Mouse (Mus musculus) c-Kit-negative CD71-positive TER-119-positive erythroid progenitor cells, embryonic 14.5 days (primary cell): ENCODE data around the gene Zswim3.
"Not testable (repeated sequence)": the region's sequence is repeated elsewhere in the genome, so short reads cannot be mapped to it uniquely, and the experiment has no call there.

Experiments used
- DNase-seq: peaks from one replicate; pipeline ENCODE4 v3.0.0-alpha.2; 2013; ENCODE audit warnings: low read depth, low spot score

Zswim3 gene

DNA sequence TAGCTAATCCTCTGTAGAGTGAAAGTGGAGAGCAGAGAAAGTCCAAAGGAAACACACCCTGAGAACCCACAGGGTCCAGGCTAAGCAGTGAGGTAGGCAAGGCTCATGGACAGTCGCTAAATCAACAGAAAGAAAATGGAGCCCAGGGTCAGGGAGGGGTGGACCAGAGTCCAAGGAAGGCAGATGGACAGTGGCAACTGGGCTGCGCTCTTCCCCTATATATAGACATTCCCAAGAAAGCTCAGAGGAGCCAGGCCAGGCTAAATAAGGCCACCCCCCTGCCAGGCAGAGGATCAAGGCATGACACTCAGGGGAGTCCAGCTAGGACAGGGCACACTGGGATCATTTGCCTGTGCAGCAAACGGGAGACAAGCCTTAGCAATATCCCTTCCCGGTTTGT, 23.0 kb upstream of the Zswim3 start:
- no peak for DNase-seq

DNA sequence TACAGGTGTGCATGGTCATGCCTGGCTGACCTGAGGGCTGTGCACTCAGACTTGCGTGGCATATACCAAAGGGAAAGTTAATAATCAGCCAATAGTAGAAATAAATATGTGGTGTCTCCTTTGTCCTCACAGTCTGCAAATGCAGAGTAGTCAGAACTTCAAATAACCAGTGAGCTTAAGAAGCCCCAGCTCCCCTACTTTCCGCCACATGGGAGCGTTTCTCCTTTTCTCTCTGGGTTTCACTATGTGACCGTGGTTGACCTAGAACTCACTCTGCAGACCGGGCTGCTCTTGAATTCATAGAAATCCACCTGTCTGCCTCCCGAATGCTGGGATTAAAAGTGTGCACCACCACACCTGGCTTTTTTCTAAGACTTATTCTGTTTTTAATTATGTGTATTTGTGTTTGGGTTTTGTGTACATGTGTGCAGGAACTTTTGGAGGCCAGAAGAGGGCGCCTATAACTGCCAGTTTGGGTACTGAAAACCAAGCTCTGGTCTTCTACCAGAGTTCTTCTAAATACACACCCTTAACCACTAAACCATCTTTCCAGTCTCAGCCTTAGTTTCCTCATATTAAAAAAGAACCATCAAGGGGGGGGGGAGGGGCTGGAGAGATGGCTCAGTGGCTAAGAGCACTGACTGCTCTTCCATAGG, 20.8 kb upstream of the Zswim3 start:
- DNase-seq = no peak

DNA sequence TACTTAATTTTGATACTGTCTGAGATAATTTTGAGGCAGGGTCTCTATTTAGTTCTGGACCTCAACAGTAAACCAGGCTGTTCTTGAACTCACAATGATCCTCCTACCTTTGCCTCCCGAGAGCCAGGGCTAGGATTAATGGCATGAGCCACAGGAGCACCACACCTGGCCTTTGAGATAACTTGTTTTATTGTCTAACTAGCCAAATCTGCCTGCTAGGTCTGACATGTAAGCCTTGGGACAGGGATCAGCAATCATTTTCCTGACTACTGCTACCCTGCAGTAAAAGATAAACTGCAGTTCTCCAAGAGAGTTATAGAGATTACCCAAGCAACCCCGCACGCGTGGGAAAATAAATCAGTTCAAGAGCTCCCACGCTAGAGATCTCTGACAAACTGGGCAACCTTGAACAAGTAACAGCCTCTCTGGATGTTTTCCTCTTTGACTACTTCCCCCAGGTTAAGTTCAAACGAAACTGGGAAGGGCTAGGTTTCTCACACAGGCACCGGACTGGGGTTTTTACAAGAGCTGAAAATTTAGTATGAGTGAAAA, 20.0 kb upstream of the Zswim3 start:
- no peak for DNase-seq

DNA sequence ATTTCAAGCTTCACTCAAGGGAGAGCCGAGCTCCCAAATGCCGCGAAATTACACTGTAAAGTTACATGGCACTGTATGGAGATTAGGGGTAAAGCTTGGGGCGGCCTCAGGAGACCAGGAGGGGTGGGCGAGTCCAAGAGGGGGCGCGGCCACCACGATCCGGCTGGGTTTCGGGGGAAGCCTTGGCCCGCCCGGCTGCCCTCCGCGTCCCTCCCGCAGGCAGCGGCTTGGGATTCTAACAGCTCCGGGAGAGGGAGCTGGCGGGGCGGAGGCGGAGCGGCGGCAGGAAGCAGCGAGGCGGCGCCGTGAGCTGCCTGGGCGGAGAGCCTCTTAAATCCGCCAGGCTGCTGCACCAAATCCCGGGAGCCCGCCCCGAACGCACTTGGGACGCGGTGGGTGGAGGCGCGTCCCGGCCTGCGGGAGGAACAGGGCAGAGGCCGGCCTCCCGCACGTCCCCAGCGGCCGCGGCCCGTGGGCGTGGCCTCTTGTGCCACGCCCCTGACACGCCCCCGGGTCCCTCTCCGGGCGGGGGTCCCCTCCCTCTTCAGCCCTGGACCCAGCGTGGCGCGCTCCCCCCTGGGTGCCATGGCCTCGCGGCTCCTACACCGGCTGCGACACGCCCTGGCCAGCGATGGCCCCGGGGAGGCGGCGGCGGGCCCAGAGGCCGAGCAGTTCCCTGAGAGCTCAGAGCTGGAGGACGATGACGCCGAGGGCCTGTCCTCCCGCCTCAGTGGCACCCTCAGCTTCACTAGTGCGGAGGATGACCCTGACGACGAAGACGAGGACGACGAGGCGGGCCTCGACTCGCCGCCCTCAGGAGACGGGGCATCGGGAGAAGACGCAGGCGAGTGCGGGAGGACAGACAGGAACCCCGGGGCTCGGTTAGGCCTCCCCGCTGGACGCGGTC, 19.2 kb upstream of the Zswim3 start, which contains the start of gene Snx21:
Gene Snx21, plus strand, starts transcription at position 343 of the 907 bp plus-strand sequence.
- peak; percentile 68 for DNase-seq

DNA sequence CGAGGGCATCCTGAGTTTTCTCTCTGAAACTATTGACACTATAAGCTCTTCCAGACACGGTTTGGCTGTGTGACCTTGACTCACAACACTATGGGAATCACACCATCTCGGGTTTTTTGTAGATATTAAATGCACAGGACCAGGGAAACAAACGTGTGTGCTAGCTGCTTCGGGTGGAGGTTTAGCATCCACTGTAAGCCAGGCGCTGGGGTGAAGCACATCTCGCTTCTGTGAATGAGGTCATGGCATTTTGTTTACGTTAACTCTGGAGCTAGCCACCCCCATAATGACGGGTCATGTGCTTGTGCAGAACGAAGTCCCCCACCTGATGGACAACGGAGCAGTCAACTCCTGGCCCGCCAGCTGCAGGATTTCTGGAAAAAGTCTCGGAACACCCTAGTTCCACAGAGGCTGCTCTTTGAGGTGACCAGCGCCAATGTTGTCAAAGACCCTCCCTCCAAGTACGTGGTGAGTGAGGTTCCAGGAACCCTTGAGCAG, 18.5 kb upstream of the Zswim3 start:
- DNase-seq = no peak

DNA sequence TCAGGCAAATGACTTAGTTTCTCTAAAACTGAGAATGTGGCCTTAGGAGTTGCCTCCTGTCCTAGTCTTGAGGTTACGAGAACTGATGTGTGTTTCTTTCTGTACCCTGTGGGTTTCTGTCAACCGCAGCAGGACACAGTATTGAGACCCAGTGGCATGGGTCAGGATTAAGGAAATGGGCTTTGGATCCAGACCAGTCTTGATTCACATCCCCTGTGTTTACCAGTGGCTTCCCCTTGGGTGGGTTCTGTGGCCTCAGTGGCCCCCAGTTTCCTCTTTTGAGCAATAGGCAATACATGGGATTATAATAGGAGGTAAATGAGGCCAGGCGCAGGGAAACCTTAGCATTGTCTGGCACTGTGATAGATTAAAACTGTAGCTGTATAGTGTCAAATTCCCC, 17.9 kb upstream of the Zswim3 start:
- DNase-seq = no peak

DNA sequence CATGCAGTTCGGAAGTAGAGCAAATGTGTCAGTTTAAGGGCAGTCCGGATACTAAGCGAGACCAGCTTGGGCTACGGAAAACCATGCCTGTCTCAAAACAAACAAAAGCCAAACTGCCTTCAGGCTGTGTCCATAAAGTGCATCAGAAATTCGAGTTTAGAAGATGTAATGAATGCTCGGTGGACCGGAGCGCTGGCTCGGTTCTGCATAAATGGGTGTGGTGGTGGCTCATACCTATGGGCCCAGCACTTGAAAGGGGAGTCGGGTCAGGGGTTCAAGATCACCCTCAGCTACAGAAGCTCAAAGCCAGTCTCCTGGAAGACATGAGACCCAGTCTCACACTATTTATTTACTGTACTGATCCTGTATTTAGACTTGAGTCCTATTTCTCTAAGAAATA, 17.1 kb upstream of the Zswim3 start:
- no peak for DNase-seq

DNA sequence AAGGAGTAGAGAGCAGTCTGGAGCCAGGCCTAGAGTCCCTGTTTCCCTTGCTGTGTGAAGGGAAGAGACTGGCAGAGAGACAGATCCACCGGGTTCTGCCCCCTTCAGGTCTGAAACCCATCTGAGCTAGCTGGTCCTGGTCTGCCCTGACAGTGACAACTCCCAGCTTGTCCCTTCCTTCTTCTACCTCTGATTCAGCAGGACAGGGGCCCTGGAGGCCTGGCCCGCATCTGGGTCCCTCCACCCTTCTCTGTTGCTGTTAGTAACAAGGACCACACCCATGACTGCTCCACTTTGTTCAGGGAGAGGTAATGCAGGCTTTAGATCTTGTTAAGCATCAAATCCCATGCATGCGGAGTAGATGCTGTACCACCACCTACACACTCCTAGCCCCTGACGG, 16.5 kb upstream of the Zswim3 start:
- no peak for DNase-seq

DNA sequence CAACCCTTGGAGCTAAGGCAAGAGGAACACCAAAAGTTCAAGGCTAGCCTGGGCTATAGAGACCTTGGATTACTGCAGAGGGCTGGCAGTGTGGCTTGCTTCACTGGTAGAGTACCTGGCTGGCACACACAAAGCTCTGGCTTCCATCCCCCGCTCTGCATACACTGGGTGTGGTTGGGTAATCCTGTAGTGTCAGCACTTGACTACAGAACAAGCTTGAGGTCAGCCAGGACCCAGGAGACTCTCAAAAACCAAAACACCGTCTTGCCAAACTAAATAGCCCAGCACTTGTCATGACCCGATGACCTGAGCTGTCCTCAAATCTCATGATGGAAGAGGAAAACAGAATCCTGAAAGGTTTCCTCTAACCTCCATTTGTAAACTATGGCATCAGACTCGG, 14.4 kb upstream of the Zswim3 start:
- no peak for DNase-seq

DNA sequence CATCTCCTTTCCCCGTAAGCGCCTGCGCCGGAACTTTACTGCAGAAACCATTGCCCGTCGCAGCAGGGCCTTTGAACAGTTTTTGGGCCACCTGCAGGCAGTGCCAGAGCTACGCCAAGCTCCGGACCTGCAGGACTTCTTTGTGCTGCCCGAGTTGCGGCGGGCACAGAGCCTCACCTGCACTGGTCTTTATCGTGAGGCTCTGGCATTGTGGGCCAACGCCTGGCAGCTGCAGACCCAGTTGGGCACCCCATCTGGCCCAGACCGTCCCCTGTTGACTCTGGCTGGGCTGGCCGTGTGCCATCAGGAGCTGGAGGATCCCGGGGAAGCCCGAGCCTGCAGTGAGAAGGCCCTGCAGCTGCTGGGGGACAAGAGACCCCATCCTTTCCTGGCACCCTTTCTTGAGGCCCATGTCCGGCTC, 13.0 kb upstream of the Zswim3 start:
- no peak for DNase-seq

DNA sequence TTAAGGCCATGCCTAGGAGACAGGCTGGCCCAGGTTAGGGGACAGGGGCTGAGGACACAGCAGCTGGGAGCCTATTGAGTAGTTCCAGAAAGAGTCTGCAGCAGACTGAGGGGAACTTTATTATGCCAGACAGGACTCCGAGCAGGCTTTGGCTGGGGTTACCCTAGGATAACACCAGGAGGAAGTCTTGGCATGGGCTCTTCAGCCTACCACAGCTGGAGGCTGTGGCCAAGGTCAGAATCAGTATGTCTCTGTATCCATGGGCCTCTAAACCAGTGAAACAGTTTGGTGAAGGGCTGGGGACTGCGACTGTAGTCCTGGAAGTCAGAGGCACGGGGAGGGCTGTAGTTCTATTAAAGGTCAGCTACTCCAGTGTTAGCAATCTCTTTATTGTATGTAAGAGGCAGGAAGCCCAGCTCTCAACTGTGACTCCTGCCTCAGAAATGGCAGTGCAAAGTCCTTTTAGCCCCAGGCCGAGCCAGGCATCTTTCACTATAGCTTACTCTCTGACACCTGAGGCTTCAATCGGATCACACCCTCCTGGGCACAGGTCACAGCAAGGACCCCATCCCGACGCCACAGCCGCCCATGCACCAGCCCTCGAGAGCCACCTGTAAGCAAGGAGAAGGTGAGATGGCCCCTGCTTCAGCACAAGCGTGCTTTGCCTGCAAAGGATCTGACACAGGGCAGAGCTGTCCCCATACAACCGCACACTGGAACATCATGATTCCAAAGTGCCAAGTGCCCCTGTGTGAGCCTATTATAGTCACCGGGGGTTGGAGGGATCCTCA, 12.3 kb upstream of the Zswim3 start:
- no peak for DNase-seq

DNA sequence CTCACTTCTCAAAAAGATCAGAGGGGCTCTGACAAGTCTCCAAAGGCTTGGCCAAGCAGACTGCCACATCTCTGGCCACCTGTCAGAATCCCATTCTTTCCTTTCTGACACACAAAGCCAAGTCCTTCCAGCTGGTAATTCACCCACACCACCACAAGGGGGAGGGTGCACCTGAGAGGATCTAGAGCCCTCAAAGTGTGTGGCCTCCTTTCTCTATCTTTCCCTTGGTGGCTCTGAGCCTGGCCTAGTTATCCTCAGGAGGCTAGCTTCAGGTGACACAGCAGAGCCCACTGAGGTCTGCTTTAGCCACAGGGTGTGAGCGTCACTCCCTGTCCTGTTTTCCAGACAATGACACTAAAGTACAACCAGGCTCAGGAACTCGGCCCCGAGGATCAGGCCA, 11.7 kb upstream of the Zswim3 start:
- no peak for DNase-seq

DNA sequence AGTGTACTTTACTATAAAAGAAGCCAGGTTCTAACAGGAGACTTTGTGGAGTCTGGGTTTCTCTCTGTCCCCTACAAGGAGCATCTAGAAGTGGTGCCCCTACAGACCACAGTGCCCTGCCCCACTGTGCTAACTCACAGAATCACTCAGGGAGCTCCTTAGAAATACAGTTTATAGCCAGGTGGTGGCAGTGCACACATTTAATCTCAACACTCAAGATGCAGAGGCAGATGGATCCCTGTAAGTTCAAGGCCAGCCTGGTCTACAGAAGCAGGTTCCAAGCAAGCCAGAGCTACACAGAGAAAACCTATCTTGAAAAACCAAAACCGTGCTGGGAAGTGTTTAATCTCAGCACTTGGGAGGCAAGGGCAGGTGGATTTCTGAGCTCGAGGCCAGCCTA, 11.1 kb upstream of the Zswim3 start:
- no peak for DNase-seq

DNA sequence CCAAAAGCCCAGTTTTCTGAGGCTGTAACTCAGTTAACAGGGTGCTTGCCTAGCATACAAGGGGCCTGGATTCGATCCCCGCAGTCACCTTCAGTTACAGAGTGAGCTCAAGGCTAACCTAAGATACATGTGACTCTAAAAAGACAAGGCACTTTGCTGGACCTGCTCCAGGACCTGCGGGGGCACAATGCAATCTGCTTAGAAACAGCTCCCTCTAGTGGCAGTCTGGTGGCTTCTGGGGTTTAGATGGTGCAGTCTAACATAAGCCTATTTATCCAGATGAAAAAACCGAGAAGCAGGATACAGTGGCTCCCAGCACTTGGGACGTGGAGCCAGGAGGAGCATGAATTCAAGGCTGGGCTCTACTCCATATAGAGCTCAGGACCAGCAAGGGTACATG, 10.6 kb upstream of the Zswim3 start:
- DNase-seq = peak; percentile 77

DNA sequence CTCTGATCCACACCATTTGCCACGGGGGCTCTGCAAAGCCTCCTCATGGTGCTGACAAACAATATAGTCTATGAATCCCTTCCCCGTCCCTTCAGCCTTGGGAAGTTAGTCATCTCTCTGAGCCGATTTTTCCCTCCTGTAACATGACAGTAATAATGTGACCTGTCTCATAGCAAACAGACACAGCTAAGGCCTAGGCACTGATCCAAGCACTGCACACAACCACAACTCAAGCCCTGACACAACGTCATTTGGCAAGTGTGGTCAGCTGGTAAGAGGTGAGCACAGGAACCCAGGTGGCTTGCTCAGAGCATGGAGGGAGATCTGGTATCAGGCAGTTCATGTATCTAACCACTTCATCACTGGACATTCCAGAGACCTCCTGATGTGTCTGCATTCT, 9.0 kb upstream of the Zswim3 start:
- DNase-seq = no peak

DNA sequence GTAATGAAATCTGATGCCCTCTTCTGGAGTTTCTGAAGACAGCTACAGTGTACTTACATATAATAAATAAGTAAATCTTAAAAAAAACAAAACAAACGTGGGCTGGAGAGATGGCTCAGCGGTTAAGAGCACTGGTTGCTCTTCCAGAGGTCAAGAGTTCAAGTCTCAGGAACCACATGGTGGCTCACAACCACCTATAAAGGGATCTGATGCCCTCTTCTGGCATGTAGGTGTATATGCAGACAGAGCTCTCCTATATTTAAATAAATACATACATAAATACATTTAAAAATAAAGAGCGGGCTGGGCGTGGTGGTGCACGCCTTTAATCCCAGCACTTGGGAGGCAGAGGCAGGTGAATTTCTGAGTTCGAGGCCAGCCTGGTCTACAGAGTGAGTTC, 6.3 kb upstream of the Zswim3 start:
- not testable (repeated sequence) for DNase-seq

DNA sequence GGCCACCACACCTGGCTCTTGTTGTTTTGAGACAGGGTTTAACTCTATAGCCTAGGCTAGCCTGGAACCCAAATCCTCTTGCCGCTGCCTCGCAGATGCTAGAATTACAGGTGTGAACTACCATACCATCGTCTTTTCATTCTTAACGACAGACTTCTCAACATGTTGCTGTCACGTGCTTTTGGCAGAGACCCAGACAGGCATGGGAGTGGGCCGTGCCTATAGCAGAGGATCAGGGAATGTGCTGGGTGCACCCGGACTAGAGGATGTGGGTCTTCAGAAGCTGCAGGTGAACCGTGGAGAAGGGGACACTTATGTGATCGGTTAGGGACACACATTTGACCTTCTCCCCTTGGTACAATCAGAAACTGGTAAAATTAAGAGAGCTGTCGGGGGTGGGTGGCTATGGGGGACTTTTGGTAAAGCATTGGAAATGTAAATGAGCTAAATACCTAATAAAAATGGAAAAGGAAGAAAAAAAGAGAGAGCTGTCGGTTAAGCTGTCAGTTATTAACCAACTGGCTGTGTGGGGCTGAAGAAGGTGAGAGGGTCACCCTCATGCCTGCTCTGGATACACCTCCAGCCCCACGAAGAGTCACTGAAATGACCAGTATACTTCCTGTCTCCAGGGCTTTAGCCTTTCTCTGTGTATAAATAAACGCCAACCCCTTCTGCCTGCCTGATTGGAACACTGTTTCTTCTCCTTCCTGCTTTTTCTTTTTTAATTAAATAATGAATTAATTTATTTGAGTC, 4.5 kb upstream of the Zswim3 start:
- DNase-seq = no peak

DNA sequence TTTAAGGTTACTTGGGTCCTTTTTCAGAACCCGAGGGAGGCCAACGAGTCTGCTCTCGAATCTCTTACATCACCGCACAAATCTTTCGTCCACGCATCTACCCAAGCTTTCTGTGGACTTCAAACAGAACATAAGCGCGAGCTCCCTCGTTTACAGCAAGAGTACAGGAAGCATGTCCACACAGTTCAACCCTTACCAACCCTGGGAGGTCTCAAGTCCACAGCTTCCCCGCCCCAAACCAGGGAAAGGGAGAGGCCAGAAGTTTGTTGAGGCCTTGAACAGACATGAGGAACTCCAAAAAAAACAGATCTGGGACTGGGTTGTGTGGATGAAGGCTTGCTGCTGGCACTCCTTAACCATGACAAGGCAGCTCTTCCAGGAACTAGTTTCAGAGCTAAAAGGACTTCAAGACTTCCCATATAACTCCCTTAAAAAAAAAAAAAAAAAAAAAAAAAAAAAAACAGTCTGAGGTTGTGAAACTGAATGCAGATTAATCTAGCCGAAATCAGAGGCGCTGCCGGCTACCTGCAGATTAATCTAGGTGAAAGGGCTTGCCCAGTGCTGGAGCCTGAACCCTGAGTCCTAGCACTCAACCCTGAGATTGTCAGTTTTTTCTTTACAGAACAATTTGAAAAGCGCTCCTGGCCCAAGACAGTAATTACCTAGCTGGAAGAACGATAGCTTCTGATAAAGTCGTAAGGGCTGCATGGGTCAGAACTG, 1.5 kb upstream of the Zswim3 start:
- DNase-seq = no peak

DNA sequence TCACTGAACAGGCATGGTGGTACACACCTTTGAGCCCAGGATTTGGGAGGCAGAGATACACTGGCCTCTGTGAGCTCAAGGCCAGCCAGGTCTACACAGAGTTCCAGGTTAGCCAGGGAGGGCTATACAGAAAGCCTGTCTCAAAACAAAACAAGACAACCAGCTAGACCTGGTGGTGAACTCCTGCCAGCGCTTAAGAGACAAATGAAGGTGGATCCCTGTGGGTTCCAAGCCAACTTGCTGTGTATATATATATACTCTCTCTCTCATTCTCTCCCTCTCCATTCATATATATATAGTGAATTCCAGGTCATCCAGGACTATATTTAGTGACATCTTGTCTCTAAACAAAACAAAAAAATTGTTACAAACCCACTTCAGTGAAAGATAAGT, 981 bp upstream of the Zswim3 start:
- DNase-seq = no peak

DNA sequence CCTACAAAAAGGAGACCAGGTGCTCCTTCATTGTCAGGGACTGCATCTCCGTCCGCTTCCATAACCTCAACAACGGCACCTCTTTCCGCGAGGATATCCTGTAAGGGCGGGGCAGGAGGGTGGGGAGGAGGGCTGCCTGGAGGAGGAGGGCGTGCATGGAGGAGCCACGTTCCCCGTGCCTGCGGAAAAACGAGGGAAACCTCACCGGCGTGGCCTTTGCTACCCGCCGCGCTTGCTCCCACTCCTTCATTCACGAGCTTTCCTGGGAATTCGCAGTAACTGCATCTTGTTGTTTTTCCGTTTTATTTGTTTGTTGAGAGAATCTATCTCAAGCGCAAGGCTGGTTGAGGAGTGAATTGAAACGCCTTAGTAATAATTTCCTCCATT, 427 bp downstream of the Zswim3 start:
- no peak for DNase-seq
